Mouse (Mus musculus): ENCODE results near the gene Mmd2. TPM values are rescaled to one million over a fixed set of nuclear protein-coding genes. Genes with fewer than 3 reads are reported as not detected.

Gene Mmd2
- polyA plus RNA-seq, 1 experiment from 2014 or later = 8.4 TPM

- ATAC-seq (ENCODE audit: low FRiP score) (peak; percentile 66; the same call in 1 of the 2 replicates), DNase-seq (ENCODE audit: low spot score, missing footprints) (peak; percentile 96)
- 27% methylated on average over 12 of the region's 21 CpGs for WGBS
- Histone ChIP-seq H3K27me3 (ENCODE audit: control insufficient read depth, insufficient read depth, low read length) (no peaks in the 10 kb centered on the region), H3K9ac (ENCODE audit: low read length) (no peak overlapping the region), H3K4me2 (no peak overlapping the region), H3K9me3 (ENCODE audit: control insufficient read depth, low read length) (no peaks in the 10 kb centered on the region), H3K36me3 (ENCODE audit: control insufficient read depth, insufficient read depth, low read length) (no peaks in the 10 kb centered on the region), H3K4me1 (ENCODE audit: control insufficient read depth, insufficient read depth, low read length) (no peaks in the 10 kb centered on the region), H3K27ac (ENCODE audit: low read depth, low read length) (no peak overlapping the region), H3K4me3 (ENCODE audit: low read depth, low read length) (no peak overlapping the region)
These were observed 51.1 kb downstream of the Mmd2 start for GRCm38 (mm10) chr5:142557397-142558067.

DNA sequence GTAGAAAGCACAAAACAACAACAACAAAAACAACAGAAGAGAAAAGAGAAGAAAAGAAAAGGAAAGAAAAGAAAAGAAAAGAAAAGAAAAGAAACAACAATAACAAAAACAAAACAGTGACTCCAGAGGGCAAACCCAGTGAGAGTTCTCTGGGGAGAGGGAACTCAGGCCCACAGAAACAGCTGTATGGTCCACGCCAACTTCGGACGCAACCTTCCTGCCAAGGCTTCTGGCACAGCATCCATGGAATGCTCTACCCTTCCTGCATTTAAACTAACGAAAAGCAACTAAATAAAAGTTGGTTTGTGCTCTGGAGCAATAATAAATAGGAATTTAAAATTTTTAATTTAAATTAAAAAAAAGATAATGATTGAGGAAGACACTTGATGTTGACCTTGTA is 51.9 kb downstream of the Mmd2 start:
- 95% methylated on average over 4 of the region's 4 CpGs for WGBS
- Histone ChIP-seq H3K9ac (ENCODE audit: low read length) (no peak overlapping the region), H3K9me3 (ENCODE audit: control insufficient read depth, low read length) (no peaks in the 10 kb centered on the region), H3K4me3 (ENCODE audit: low read depth, low read length) (no peak overlapping the region), H3K36me3 (ENCODE audit: control insufficient read depth, insufficient read depth, low read length) (no peaks in the 10 kb centered on the region), H3K27me3 (ENCODE audit: control insufficient read depth, insufficient read depth, low read length) (no peaks in the 10 kb centered on the region), H3K4me2 (no peak overlapping the region), H3K27ac (ENCODE audit: low read depth, low read length) (no peak overlapping the region), H3K4me1 (ENCODE audit: control insufficient read depth, insufficient read depth, low read length) (no peaks in the 10 kb centered on the region)
- ATAC-seq (ENCODE audit: low FRiP score) = no peak
- DNase-seq (ENCODE audit: low spot score, missing footprints) = no peak

DNA sequence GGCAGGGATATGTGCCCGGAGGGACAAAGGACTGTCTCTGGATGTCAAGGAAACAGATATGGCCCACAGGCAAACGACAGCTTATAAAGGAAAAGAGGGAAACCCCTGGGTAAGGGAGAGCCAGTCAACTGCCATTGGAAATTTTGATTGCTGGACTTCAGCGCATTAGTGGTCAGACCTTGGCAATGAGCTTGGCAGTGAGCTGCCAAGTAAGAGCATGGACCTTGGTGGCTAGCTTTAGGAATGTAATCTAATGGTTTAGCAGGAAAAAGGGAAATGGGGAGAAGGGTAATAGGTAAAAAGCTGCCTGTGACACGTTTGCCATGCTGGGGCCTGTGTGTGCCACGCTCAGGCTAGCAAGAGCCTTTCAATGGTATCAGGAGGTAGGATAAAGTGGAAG is 52.7 kb downstream of the Mmd2 start:
- Histone ChIP-seq H3K4me1 (ENCODE audit: control insufficient read depth, insufficient read depth, low read length) (0 out of 2 replicates have a peak, but pooled peaks cover under 1% of the 10 kb centered on the region), H3K4me2 (no peak overlapping the region), H3K27ac (ENCODE audit: low read depth, low read length) (no peak overlapping the region), H3K9ac (ENCODE audit: low read length) (no peak overlapping the region), H3K9me3 (ENCODE audit: control insufficient read depth, low read length) (no peaks in the 10 kb centered on the region), H3K4me3 (ENCODE audit: low read depth, low read length) (no peak overlapping the region), H3K36me3 (ENCODE audit: control insufficient read depth, insufficient read depth, low read length) (no peaks in the 10 kb centered on the region), H3K27me3 (ENCODE audit: control insufficient read depth, insufficient read depth, low read length) (no peaks in the 10 kb centered on the region)
- WGBS = 82% methylated on average over 5 of the region's 5 CpGs
- no peak for DNase-seq (ENCODE audit: low spot score, missing footprints)
- no peak for ATAC-seq (ENCODE audit: low FRiP score)

GRCm38 (mm10) chr5:142550706-142551652 is 57.6 kb downstream of the Mmd2 start, which contains the start of gene Radil:
TSS of gene Radil (minus strand) at chr5:142551098.
- DNase-seq (ENCODE audit: low spot score, missing footprints) = peak; percentile 100
- Histone ChIP-seq H3K4me2 (peak within 1 kb of the TSS; percentile 81), H3K27me3 (ENCODE audit: control insufficient read depth, insufficient read depth, low read length) (no peaks in the 10 kb centered on the region), H3K36me3 (ENCODE audit: control insufficient read depth, insufficient read depth, low read length) (no peaks in the 10 kb centered on the region), H3K4me1 (ENCODE audit: control insufficient read depth, insufficient read depth, low read length) (peaks cover 18% of the 10 kb centered on the region), H3K9me3 (ENCODE audit: control insufficient read depth, low read length) (no peaks in the 10 kb centered on the region), H3K4me3 (ENCODE audit: low read depth, low read length) (peak within 1 kb of the TSS; percentile 49), H3K9ac (ENCODE audit: low read length) (peak within 1 kb of the TSS; percentile 63), H3K27ac (ENCODE audit: low read depth, low read length) (peak within 1 kb of the TSS; percentile 61)
- WGBS = 3% methylated on average over 67 of the region's 80 CpGs
- ATAC-seq (ENCODE audit: low FRiP score) = peak; percentile 93

- Histone ChIP-seq H3K4me1 (ENCODE audit: control insufficient read depth, insufficient read depth, low read length) (peaks cover 18% of the 10 kb centered on the region), H3K9ac (ENCODE audit: low read length) (peak overlapping the region; percentile 63), H3K27ac (ENCODE audit: low read depth, low read length) (peak overlapping the region; percentile 61), H3K27me3 (ENCODE audit: control insufficient read depth, insufficient read depth, low read length) (no peaks in the 10 kb centered on the region), H3K36me3 (ENCODE audit: control insufficient read depth, insufficient read depth, low read length) (no peaks in the 10 kb centered on the region), H3K4me3 (ENCODE audit: low read depth, low read length) (peak overlapping the region; percentile 49), H3K4me2 (peak overlapping the region; percentile 81), H3K9me3 (ENCODE audit: control insufficient read depth, low read length) (no peaks in the 10 kb centered on the region)
- under 1% methylated on average over 31 of the region's 31 CpGs for WGBS
- DNase-seq (ENCODE audit: low spot score, missing footprints) (peak; percentile 94), ATAC-seq (ENCODE audit: low FRiP score) (peak; percentile 62)
These were observed 58.5 kb downstream of the Mmd2 start for GRCm38 (mm10) chr5:142549961-142550705.

DNA sequence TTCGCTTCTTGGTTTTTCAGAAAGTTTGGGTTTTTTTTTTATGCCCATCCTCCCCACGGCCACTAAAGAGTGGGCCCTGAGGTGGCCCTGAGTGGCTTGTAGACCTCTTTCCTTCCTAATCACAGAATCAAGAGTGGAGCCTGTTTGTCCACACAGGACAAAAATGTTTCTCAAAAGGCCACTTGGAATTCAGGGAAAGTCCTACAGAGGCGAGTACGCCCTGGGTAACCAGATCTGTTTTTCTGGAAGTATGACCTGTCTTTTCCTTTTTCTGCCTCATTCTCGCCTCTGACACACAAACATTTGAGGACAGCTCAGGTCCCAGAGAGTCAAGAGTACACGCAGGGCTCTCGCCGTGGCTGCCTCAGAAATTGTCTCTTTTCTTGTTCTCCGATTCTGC is 59.2 kb downstream of the Mmd2 start:
- ATAC-seq (ENCODE audit: low FRiP score) = no peak
- no peak overlapping the region for H3K4me3 ChIP-seq (ENCODE audit: low read depth, low read length)
- H3K4me2 ChIP-seq = peak overlapping the region; percentile 81; the same call in 1 of the 2 replicates

DNA sequence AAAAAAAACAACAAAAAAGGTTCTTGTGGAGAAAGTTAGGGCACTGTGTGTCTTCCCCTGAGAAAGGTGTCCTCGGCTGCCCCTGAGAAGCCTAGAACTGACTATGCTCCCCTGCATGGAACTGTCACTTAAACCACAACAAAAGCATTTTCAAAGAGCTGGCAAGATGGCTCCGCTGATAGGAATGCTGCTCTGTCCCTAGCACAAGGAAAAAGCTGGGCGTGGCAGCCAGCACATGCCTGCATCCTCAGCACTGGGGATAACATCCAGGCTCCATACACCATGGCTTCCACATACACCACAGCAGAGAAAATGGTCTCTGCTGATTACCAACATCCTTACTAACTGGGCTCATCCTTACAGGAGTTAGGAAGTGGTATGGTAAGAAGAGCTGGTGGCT is 61.5 kb downstream of the Mmd2 start:
- no peak overlapping the region for H3K9ac ChIP-seq (ENCODE audit: low read length)
- WGBS = 85% methylated on average over 3 of the region's 3 CpGs

More for the DNA sequence above, 59.2 kb downstream of the Mmd2 start:
- H3K27me3 ChIP-seq (ENCODE audit: control insufficient read depth, insufficient read depth, low read length) = no peaks in the 10 kb centered on the region
- no peak overlapping the region for H3K9ac ChIP-seq (ENCODE audit: low read length)
- peak; percentile 88 for DNase-seq (ENCODE audit: low spot score, missing footprints)
- H3K9me3 ChIP-seq (ENCODE audit: control insufficient read depth, low read length) = no peaks in the 10 kb centered on the region
- H3K27ac ChIP-seq (ENCODE audit: low read depth, low read length) = peak overlapping the region; percentile 30; the same call in 1 of the 2 replicates
- H3K4me1 ChIP-seq (ENCODE audit: control insufficient read depth, insufficient read depth, low read length) = peaks cover 18% of the 10 kb centered on the region
- no peaks in the 10 kb centered on the region for H3K36me3 ChIP-seq (ENCODE audit: control insufficient read depth, insufficient read depth, low read length)
- WGBS = 35% methylated on average over 9 of the region's 9 CpGs

GRCm38 (mm10) chr5:142546344-142546743 is 62.3 kb downstream of the Mmd2 start:
- DNase-seq (ENCODE audit: low spot score, missing footprints) = peak; percentile 89
- Histone ChIP-seq H3K27ac (ENCODE audit: low read depth, low read length) (no peak overlapping the region), H3K4me2 (no peak overlapping the region), H3K9me3 (ENCODE audit: control insufficient read depth, low read length) (no peaks in the 10 kb centered on the region), H3K9ac (ENCODE audit: low read length) (peak overlapping the region; percentile 27; the same call in 1 of the 2 replicates), H3K4me3 (ENCODE audit: low read depth, low read length) (no peak overlapping the region), H3K36me3 (ENCODE audit: control insufficient read depth, insufficient read depth, low read length) (no peaks in the 10 kb centered on the region), H3K4me1 (ENCODE audit: control insufficient read depth, insufficient read depth, low read length) (peaks cover 18% of the 10 kb centered on the region), H3K27me3 (ENCODE audit: control insufficient read depth, insufficient read depth, low read length) (no peaks in the 10 kb centered on the region)
- ATAC-seq (ENCODE audit: low FRiP score) = no peak
- WGBS = 3% methylated on average over 5 of the region's 5 CpGs

More for the DNA sequence above, 61.5 kb downstream of the Mmd2 start:
- DNase-seq (ENCODE audit: low spot score, missing footprints) (no peak), ATAC-seq (ENCODE audit: low FRiP score) (no peak)
- no peak overlapping the region for H3K4me2 ChIP-seq
- H3K27ac ChIP-seq (ENCODE audit: low read depth, low read length) = no peak overlapping the region
- H3K36me3 ChIP-seq (ENCODE audit: control insufficient read depth, insufficient read depth, low read length) = no peaks in the 10 kb centered on the region
- H3K4me1 ChIP-seq (ENCODE audit: control insufficient read depth, insufficient read depth, low read length) = peaks cover 18% of the 10 kb centered on the region
- H3K9me3 ChIP-seq (ENCODE audit: control insufficient read depth, low read length) = no peaks in the 10 kb centered on the region
- H3K27me3 ChIP-seq (ENCODE audit: control insufficient read depth, insufficient read depth, low read length) = no peaks in the 10 kb centered on the region
- H3K4me3 ChIP-seq (ENCODE audit: low read depth, low read length) = no peak overlapping the region

Measured in midbrain, embryonic 11.5 days (tissue).